Mouse (Mus musculus): ENCODE measurements at regions not wholly inside any gene's neighbourhood (a gene's known extent, or its start where the extent isn't known, plus 50 kb on each side); places are given as distances from the start of the nearest gene placed in this dataset.

DNA sequence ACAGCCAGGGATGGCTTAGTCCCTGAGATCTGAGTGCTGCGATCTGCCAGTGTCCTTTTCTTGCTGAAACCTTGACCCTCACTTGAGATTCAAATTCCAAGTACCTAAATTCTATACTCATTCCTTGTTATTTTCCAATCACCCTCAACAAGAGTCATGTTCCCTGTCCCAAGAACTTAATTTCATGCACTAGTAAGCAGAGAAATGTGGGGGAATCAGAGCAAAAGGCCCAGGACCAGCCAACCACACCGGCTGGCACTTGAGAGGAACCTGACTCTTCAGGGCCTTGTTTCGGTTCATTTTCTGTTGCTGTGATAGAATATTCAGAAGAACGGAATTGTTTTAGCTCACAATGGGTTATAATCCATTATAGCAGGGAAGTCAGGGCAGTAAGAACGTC, 583.7 kb upstream of the Adam5 start:
- ATAC-seq (replicated peaks; ENCODE audit: low read depth, poor library complexity, severe bottlenecking) = no peak

- no peak for ATAC-seq (replicated peaks; ENCODE audit: low read depth, poor library complexity, severe bottlenecking)
Observed at GRCm38 (mm10) chr8:25392766-25393166, 568.6 kb upstream of the Adam5 start.

DNA sequence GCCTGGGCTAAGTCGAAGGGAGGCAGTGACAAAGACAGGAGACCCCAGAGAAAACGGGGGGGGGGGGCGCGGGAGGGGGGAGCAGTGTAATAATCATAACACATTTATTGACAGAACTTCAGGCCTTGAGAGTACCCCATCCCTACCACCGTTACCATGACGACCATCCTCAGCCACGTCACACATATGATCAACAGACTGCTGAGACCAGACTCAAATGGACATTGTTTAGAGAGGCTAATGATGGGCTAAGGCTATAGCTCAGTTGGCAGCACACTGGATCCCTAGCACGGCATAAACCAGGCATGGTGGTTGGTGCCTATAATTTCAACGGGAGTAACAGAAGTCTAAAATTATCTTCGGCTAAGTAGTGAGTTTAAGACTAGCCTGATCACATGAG, 565.8 kb upstream of the Adam5 start:
- no peak for ATAC-seq (replicated peaks; ENCODE audit: low read depth, poor library complexity, severe bottlenecking)

DNA sequence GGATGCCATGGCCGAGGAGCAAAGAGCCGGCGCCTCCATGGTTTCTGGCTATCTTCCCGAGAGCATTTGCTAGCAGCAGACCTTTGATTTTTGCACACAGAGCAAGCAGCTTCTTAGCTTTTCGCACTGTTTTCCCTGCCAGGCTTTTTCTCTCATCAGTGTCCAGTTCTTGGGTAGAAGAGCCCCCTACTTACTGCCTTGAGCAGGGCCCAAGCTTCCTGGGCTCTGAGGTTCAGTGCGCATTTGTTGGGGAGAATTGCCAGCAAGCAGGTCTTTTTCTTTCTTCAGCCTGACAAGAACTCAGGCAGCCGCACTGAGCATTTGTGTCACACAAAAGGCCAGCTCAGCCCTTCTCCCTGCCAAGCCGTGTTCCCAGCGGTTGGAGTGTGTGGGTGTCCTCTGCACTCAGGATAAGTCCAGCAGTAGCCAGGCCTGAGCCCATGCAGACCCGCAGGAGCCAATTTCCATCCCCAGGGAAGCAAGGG, 565.2 kb upstream of the Adam5 start:
- no peak for ATAC-seq (replicated peaks; ENCODE audit: low read depth, poor library complexity, severe bottlenecking)

GRCm38 (mm10) chr8:25388811-25389210, 564.6 kb upstream of the Adam5 start:
- no peak for ATAC-seq (replicated peaks; ENCODE audit: low read depth, poor library complexity, severe bottlenecking)

GRCm38 (mm10) chr8:25385186-25385585, 561.0 kb upstream of the Adam5 start:
- no peak for ATAC-seq (replicated peaks; ENCODE audit: low read depth, poor library complexity, severe bottlenecking)

DNA sequence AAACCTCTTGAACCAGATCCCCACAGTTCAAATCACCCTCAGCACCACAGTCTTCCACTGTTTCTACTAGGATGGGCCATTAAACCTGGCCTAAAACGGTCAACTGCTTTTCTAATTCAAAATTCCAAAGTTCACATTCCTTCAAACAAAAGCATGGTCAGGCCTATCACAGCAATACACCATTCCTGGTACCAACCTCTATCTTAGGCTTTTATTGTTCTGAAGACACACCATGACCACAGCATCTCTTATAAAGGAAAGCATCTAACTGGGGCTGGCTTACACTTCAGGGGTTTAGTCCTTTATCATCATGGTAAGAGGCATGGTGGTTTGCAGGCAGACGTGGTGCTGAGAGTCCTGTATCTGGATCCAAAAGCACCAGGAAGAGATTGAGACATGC, 560.4 kb upstream of the Adam5 start:
- ATAC-seq (replicated peaks; ENCODE audit: low read depth, poor library complexity, severe bottlenecking) = no peak

DNA sequence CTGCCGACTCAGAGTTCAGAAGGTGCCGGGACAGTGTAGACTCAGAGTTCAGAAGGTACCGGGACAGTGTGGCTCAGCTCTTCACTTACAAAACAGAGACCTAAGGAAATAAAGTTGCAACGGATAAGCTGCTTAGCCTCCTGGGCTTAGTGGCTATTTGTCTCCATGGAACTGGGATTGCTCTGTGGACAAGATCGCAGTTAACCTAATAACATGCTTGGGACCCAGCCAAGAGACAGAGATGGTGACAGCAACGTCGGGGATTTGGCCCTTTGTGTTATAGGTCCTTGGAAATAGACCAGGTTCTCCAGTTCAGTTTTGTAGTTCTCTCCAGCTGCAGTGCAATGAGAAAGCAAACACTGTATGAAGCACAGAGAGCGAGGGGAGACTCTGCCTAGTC, 549.1 kb upstream of the Adam5 start:
- no peak for ATAC-seq (replicated peaks; ENCODE audit: low read depth, poor library complexity, severe bottlenecking)

- ATAC-seq (replicated peaks; ENCODE audit: low read depth, poor library complexity, severe bottlenecking) = no peak
Observed at GRCm38 (mm10) chr8:25370947-25371346, 546.8 kb upstream of the Adam5 start.

- ATAC-seq (replicated peaks; ENCODE audit: low read depth, poor library complexity, severe bottlenecking) = no peak
Observed at GRCm38 (mm10) chr8:25369331-25369730, 545.2 kb upstream of the Adam5 start.

GRCm38 (mm10) chr8:25368561-25369091, 544.5 kb upstream of the Adam5 start:
- peak; percentile 32; the same call in 1 of the 2 replicates for ATAC-seq (replicated peaks; ENCODE audit: low read depth, poor library complexity, severe bottlenecking)

GRCm38 (mm10) chr8:25367806-25368549, 543.8 kb upstream of the Adam5 start:
- no peak for ATAC-seq (replicated peaks; ENCODE audit: low read depth, poor library complexity, severe bottlenecking)

DNA sequence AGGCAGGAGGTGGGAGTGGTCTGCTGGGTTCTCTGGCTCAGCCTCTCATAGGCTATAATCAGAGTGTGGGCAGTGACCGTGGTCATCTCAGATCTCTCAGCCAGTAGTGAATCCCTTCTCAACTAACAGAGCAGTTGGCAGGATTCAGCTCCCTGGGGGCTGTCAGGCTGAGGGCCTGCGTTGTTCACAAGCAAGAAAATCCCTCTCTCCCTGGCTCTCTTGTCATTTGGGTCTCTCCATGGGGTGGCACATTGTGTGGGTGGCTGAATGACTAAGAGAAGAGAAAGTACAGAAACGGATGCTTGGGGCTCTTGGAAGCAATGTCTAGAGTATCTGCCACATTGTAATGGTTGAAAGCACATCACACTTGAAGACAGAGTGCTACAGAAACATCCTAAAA, 542.0 kb upstream of the Adam5 start:
- no peak for ATAC-seq (replicated peaks; ENCODE audit: low read depth, poor library complexity, severe bottlenecking)

DNA sequence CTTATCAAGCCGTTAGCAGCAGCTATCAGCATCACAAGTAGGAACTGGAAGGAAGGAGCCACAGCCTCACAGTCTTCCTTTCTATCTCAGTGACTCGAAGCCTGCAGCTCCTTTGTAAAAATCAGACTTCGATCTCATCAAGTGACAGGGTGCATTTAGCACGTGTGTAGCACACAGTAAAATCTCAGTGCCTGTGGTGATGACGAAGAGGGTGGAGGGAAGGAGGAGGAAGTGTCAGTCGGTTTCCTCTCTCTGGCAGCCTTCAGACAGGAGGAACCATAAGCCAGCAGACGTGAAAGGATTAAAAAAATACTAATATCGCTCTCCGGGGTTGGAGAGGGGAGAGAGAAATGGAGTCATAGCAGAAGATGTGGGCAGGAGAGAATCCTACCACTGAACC, 538.5 kb upstream of the Adam5 start:
- peak; percentile 93 for ATAC-seq (replicated peaks; ENCODE audit: low read depth, poor library complexity, severe bottlenecking)

DNA sequence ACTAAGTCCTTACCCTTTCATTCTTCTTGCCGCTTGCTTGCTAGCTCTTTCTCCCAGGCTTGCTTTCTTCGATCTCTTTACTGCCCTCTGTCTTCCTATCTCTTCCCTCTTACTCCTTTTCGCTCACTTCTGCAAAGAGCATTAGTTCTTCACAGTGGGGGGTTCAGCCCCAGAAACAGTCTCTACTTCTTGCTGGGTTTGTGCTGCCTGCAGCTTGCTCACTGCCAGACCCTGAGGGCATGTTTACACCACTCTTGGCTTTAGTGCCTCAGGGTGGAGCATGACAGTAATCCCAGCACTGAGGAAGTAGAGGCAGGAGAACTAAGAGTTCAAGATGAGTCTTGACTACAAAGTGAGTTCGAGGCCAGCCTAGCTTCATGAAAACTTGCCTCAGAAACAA, 538.0 kb upstream of the Adam5 start:
- ATAC-seq (replicated peaks; ENCODE audit: low read depth, poor library complexity, severe bottlenecking) = 0 out of 2 replicates have a peak, but pooled peaks have one; percentile 12

GRCm38 (mm10) chr8:25361420-25361819, 537.3 kb upstream of the Adam5 start:
- ATAC-seq (replicated peaks; ENCODE audit: low read depth, poor library complexity, severe bottlenecking) = no peak

- ATAC-seq (replicated peaks; ENCODE audit: low read depth, poor library complexity, severe bottlenecking) = no peak
Observed at GRCm38 (mm10) chr8:25358539-25359165, 534.5 kb upstream of the Adam5 start.

- peak; percentile 95 for ATAC-seq (replicated peaks; ENCODE audit: low read depth, poor library complexity, severe bottlenecking)
Observed at GRCm38 (mm10) chr8:25353822-25354770, 529.9 kb upstream of the Adam5 start.

- ATAC-seq (replicated peaks; ENCODE audit: low read depth, poor library complexity, severe bottlenecking) = no peak
Observed at GRCm38 (mm10) chr8:25353405-25353804, 529.2 kb upstream of the Adam5 start.

DNA sequence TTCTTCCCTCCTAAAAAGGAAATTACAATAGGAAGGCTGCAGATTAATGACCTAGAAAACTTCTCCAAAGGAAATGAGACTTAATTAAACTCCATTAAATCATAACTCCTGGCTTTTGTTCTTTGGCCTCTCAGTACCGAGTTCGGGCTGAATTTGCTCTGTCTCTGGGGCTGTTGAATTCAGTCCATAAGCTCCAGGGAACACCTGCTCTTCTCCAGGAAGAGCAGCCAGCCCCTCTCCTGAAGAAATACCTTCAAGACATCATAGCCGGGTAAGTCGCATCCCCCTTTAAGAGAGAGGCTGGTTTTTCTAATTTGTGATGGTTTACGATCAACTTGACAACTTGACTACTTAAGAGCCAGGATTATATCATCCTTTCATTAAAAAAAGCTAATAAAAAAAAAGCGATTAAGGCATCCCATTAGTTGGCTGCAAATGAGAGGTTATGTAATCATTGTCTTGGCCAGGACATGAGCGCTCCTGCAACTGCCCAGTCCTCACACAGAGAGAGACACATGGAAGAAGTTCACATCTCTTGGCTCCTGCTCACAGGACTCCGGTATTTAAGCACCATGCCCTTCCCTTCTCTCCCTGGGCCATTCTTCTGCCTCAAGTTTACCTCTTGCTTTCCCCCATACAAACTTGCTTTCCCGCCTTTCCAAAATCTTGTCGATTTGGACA, 524.0 kb upstream of the Adam5 start:
- ATAC-seq (replicated peaks; ENCODE audit: low read depth, poor library complexity, severe bottlenecking) = no peak
